Mouse (Mus musculus) CH12.LX (cell line): ENCODE measurements around the gene Hist1h2bj. TPM values are rescaled to one million over a fixed set of nuclear protein-coding genes. Genes with fewer than 3 reads are reported as not detected.

Source experiments
- DNase-seq: peaks from one replicate; pipeline ENCODE4 v3.0.0-alpha.2; 2013; ENCODE audit errors: extremely low read depth
- H3K27ac ChIP-seq: 2 replicates; pipeline ENCODE4 v1.5.1; 2012; ENCODE audit warnings: low read depth, mild to moderate bottlenecking, control low read depth, moderate library complexity; ENCODE audit not compliant: insufficient read depth
- H3K27me3 ChIP-seq: replicated peaks from 2 replicates; pipeline ENCODE3; 2012; ENCODE audit warnings: inconsistent platforms
- H3K36me3 ChIP-seq, 2 experiments: replicated peaks in 1 of 2; 2 replicates each; pipeline versions ENCODE3 to v1.6.1; 2012; ENCODE audit warnings: inconsistent platforms in 1 of 2, low read length in 1 of 2, mild to moderate bottlenecking in 1 of 2, mixed read lengths in 1 of 2, moderate library complexity in 1 of 2; ENCODE audit not compliant: control insufficient read depth in 1 of 2, insufficient read depth in 1 of 2
- H3K4me1 ChIP-seq, 2 experiments: 2 replicates each; pipeline ENCODE4 v1.6.1; 2012; ENCODE audit warnings: inconsistent platforms in 1 of 2, moderate library complexity in 1 of 2; ENCODE audit not compliant: insufficient read depth in 2 of 2, control insufficient read depth in 1 of 2
- H3K4me2 ChIP-seq: 2 replicates; pipeline ENCODE4 v1.6.1; 2012; ENCODE audit warnings: low read depth, mild to moderate bottlenecking, control low read depth; ENCODE audit not compliant: poor library complexity, insufficient read depth, severe bottlenecking
- H3K4me3 ChIP-seq, 3 experiments: fragments of 150-350 bp in 1 of 3; sonication (generic) in 1 of 3; replicated peaks in 1 of 3; 2 replicates each; pipeline versions ENCODE3 to v1.5.1; 2011 to 2012; ENCODE audit warnings: low read depth in 2 of 3, low read length in 2 of 3, mild to moderate bottlenecking in 2 of 3, moderate library complexity in 2 of 3, control low read depth in 1 of 3, improper control_type of control experiment in 1 of 3, inconsistent platforms in 1 of 3, mixed read lengths in 1 of 3; ENCODE audit not compliant: poor library complexity in 1 of 3
- H3K79me2 ChIP-seq: replicated peaks from 2 replicates; pipeline ENCODE4 v1.6.1; 2012; ENCODE audit warnings: mild to moderate bottlenecking, moderate library complexity; ENCODE audit not compliant: control insufficient read depth, poor library complexity, insufficient read depth, severe bottlenecking; ENCODE audit errors: extremely low read depth
- H3K9ac ChIP-seq: 2 replicates; pipeline ENCODE4 v1.6.1; 2012; ENCODE audit warnings: low read depth, mild to moderate bottlenecking, control low read depth, moderate library complexity; ENCODE audit not compliant: insufficient read depth
- H3K9me3 ChIP-seq: replicated peaks from 2 replicates; pipeline ENCODE3; 2012; ENCODE audit warnings: low read length, inconsistent platforms, mixed read lengths
- BHLHE40 ChIP-seq: IDR thresholded peaks from 2 replicates; pipeline ENCODE4 v1.6.1; 2011; ENCODE audit warnings: mild to moderate bottlenecking, low read depth, low read length, improper control_type of control experiment
- CHD2 ChIP-seq: IDR thresholded peaks from 2 replicates; pipeline ENCODE4 v1.6.1; 2011; ENCODE audit warnings: low read length, improper control_type of control experiment
- CTCF ChIP-seq, 2 experiments: IDR thresholded peaks in 1 of 2; conservative IDR thresholded peaks in 1 of 2; 2 replicates each; pipeline ENCODE4 v1.5.1; 2011 to 2012; ENCODE audit warnings: low read depth in 2 of 2, low read length in 2 of 2, improper control_type of control experiment in 1 of 2, inconsistent platforms in 1 of 2, mild to moderate bottlenecking in 1 of 2, moderate library complexity in 1 of 2
- EP300 ChIP-seq: IDR thresholded peaks from 2 replicates; pipeline ENCODE4 v1.6.1; 2011; ENCODE audit warnings: low read length, improper control_type of control experiment
- ETS1 ChIP-seq: conservative IDR thresholded peaks from 2 replicates; pipeline ENCODE4 v1.6.1; 2012; ENCODE audit warnings: low read depth, mild to moderate bottlenecking, inconsistent platforms, low read length, improper control_type of control experiment, moderate library complexity
- HCFC1 ChIP-seq: IDR thresholded peaks from 2 replicates; pipeline ENCODE4 v1.6.1; 2012; ENCODE audit warnings: low read depth, mild to moderate bottlenecking, inconsistent platforms, low read length, improper control_type of control experiment
- JUN ChIP-seq: IDR thresholded peaks from 2 replicates; pipeline ENCODE4 v1.6.1; 2011; ENCODE audit warnings: low read depth, mild to moderate bottlenecking, low read length, improper control_type of control experiment, moderate library complexity; ENCODE audit not compliant: insufficient read depth
- JUND ChIP-seq: conservative IDR thresholded peaks from 2 replicates; pipeline ENCODE4 v1.6.1; 2011; ENCODE audit warnings: low read depth, low read length, improper control_type of control experiment
- KAT2A ChIP-seq: IDR thresholded peaks from 2 replicates; pipeline ENCODE4 v1.6.1; 2012; ENCODE audit warnings: low read length, improper control_type of control experiment, inconsistent platforms; ENCODE audit not compliant: insufficient replicate concordance
- MAFK ChIP-seq: IDR thresholded peaks from 2 replicates; pipeline ENCODE4 v1.6.1; 2011; ENCODE audit warnings: low read length, improper control_type of control experiment; ENCODE audit not compliant: insufficient replicate concordance
- MAZ ChIP-seq: IDR thresholded peaks from 2 replicates; pipeline ENCODE4 v1.6.1; 2012; ENCODE audit warnings: low read depth, mild to moderate bottlenecking, inconsistent platforms, low read length, improper control_type of control experiment, moderate library complexity
- MEF2A ChIP-seq: IDR thresholded peaks from 2 replicates; pipeline ENCODE4 v1.6.1; 2014; ENCODE audit warnings: low read depth, mild to moderate bottlenecking, inconsistent platforms, low read length, improper control_type of control experiment, borderline replicate concordance
- MXI1 ChIP-seq: IDR thresholded peaks from 2 replicates; pipeline ENCODE4 v1.6.1; 2011; ENCODE audit warnings: mild to moderate bottlenecking, low read depth, low read length, improper control_type of control experiment
- MYC ChIP-seq: IDR thresholded peaks from 2 replicates; pipeline ENCODE4 v1.6.1; 2011; ENCODE audit warnings: low read depth, mild to moderate bottlenecking, improper control_type of control experiment, low read length
- NELFE ChIP-seq: IDR thresholded peaks from 2 replicates; pipeline ENCODE4 v1.6.1; 2011; ENCODE audit warnings: low read depth, low read length, improper control_type of control experiment
- PAX5 ChIP-seq: IDR thresholded peaks from 2 replicates; pipeline ENCODE4 v1.6.1; 2012; ENCODE audit warnings: low read length, inconsistent platforms, mixed read lengths
- POLR2AphosphoS2 ChIP-seq: IDR thresholded peaks from 2 replicates; pipeline ENCODE4 v1.6.1; 2011; ENCODE audit warnings: low read depth, low read length, improper control_type of control experiment
- RAD21 ChIP-seq: IDR thresholded peaks from 2 replicates; pipeline ENCODE4 v1.6.1; 2011; ENCODE audit warnings: low read depth, mild to moderate bottlenecking, low read length, improper control_type of control experiment, moderate library complexity
- SIN3A ChIP-seq: IDR thresholded peaks from 2 replicates; pipeline ENCODE4 v1.6.1; 2012; ENCODE audit warnings: low read length, improper control_type of control experiment, inconsistent platforms
- SMC3 ChIP-seq: IDR thresholded peaks from 2 replicates; pipeline ENCODE4 v1.6.1; 2011; ENCODE audit warnings: low read depth, low read length, improper control_type of control experiment
- TBP ChIP-seq: conservative IDR thresholded peaks from 2 replicates; pipeline ENCODE4 v1.6.1; 2011; ENCODE audit warnings: low read depth, low read length, improper control_type of control experiment
- TCF12 ChIP-seq: IDR thresholded peaks from 2 replicates; pipeline ENCODE4 v1.6.1; 2014; ENCODE audit warnings: low read depth, mild to moderate bottlenecking, inconsistent platforms, low read length, improper control_type of control experiment
- ZC3H11A ChIP-seq: IDR thresholded peaks from 2 replicates; pipeline ENCODE4 v1.6.1; 2012; ENCODE audit warnings: low read depth, mild to moderate bottlenecking, inconsistent platforms, low read length, improper control_type of control experiment
- ZMIZ1 ChIP-seq: IDR thresholded peaks from 2 replicates; pipeline ENCODE4 v1.6.1; 2012; ENCODE audit warnings: low read depth, mild to moderate bottlenecking, inconsistent platforms, low read length, improper control_type of control experiment
- dilution Hi-C: fragments of 300-500 bp; cut with MboI; formaldehyde crosslinking; loops from 2 replicates; pipeline ENCODE4 v1.14.3; 2020; ENCODE audit warnings: low sequenced_read_pairs; ENCODE audit not compliant: extremely low pct_unique_long_range_greater_than_20kb, extremely low pct_ligation_motif_present
- in situ Hi-C: fragments of 300-500 bp; cut with MboI; formaldehyde crosslinking; loops from 3 replicates; pipeline ENCODE4 v1.14.3; 2019; ENCODE audit warnings: low sequenced_read_pairs, low pct_ligation_motif_present, low pct_unique_long_range_greater_than_20kb, mixed read lengths
- polyA plus RNA-seq: library from polyadenylated mRNA; unstranded; fragments of >175 nt; gene quantifications from 2 replicates; pipeline ENCODE4 v1.2.1, GENCODE M21; 2012; ENCODE audit warnings: low read depth; ENCODE audit not compliant: insufficient read length
- total RNA-seq, 2 experiments: library from RNA; depleted of rRNA; stranded (reverse); fragments of 300-350 nt in 1 of 2; fragments of >200 nt in 1 of 2; gene quantifications; 2 replicates each; pipeline ENCODE4 v1.2.3; 2012 to 2014

The Hist1h2bj gene
- total and polyA plus RNA-seq, 3 experiments = 2.5 to 1,790 (median 23.8) TPM

DNA sequence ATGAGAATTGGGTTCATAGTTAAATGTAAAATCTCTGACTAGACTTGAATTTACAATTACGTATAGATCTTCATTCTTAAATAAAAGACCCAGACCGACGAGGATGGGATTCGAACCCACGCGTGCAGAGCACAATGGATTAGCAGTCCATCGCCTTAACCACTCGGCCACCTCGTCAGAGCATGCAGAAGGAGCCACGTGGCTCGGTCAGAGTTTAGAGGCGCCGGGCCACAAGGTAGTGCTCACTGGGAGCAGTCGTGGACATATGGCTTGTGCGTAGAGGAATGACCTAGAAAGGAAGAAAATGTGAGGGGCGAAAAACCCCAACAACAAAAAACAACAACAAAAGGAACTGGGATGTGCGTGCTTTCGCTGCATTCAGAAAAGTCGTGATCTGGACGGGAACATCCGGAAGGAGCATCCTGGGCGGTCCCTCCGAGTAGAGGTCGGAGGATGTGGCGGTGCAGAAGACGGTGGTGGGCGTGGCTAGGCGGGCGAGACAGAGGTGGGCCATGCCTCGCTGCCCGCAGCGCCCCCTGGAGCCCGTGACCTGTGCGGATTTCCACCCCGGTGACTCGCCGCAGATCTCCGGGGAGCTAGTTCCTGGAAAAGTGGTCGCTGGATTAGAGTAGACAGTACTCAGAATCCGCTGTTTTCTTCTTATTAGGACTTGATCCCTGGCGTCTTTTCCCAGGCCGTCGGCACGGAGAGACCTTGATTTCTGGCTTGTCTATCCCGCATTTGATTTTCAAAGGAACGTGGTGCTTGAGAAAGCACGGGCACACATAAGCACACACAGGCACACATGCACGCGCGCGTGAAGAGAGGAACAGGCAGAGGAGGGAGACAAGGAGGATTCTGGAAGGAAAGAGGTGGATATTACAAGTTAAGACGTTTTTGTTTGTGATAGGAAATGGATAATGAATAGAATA, 7.8 kb downstream of the Hist1h2bj start (continued):
- peak; percentile 34; the same call in 1 of the 2 replicates for TF ChIP-seq JUND
- peak in 1 of 2 experiments; percentile 82; a peak in 3 of 4 replicates for TF ChIP-seq CTCF (conservative IDR thresholded peaks at IDR 0.05 in 1 of 2, IDR thresholded peaks at IDR 0.05 in 1 of 2; ENCODE audit: low read depth in 2 of 2, low read length in 2 of 2)
- peak; percentile 69 for TF ChIP-seq TCF12
- TF ChIP-seq JUN = no peak
- no peak for TF ChIP-seq MAZ
- TF ChIP-seq KAT2A = peak; percentile 81; the same call in 1 of the 2 replicates
- no peak for TF ChIP-seq PAX5

- Histone ChIP-seq H3K4me2 (peak overlapping the region; percentile 61), H3K4me1 (peaks cover 0 to 41% of the 10 kb centered on the region in 2 experiments; a peak in 3 of 4 replicates), H3K79me2 (no peaks in the 10 kb centered on the region)
- in situ Hi-C loops = no loop called here
- TF ChIP-seq MYC = no peak
- no peak for TF ChIP-seq TBP
- no peak for TF ChIP-seq SMC3
- TF ChIP-seq ZMIZ1 = no peak
- no peak for TF ChIP-seq MXI1
- no peak for TF ChIP-seq RAD21
- TF ChIP-seq BHLHE40 = no peak
- no peak for TF ChIP-seq CHD2
- no peak for TF ChIP-seq EP300
- no peak for TF ChIP-seq KAT2A
- no peak for TF ChIP-seq POLR2AphosphoS2
- no peak for TF ChIP-seq ETS1
- TF ChIP-seq MAFK = no peak
- no peak for TF ChIP-seq SIN3A
- TF ChIP-seq HCFC1 = no peak
- TF ChIP-seq NELFE = no peak
- TF ChIP-seq JUN = no peak
- no peak for TF ChIP-seq ZC3H11A
- no peak for TF ChIP-seq MEF2A
- TF ChIP-seq JUND = no peak
- TF ChIP-seq, all 38 proteins: peak for 0
- Histone ChIP-seq H3K36me3 (no peaks in the 10 kb centered on the region), H3K9ac (peak overlapping the region; percentile 52; the same call in 1 of the 2 replicates), H3K9me3 (no peaks in the 10 kb centered on the region), H3K4me3 (peak overlapping the region in 2 of 3 experiments; percentile 38 to 60), H3K27ac (no peak overlapping the region), H3K27me3 (no peaks in the 10 kb centered on the region)
- no peak for DNase-seq
- dilution Hi-C loops = no loop called here
Measured at GRCm38 (mm10) chr13:22051523-22051859, 8.5 kb downstream of the Hist1h2bj start.
